Mouse (Mus musculus) liver, adult 2 months (tissue): ENCODE data around the gene Olfr547. TPM values are rescaled to one million over a fixed set of nuclear protein-coding genes. Genes with fewer than 3 reads are reported as not detected.

Experiments
- DNase-seq: peaks from one replicate; pipeline ENCODE4 v3.0.0-alpha.2; 2011; ENCODE audit warnings: low read depth, low spot score; ENCODE audit errors: extremely low read depth
- H3K27ac ChIP-seq: fragments of 200-500 bp; replicated peaks from 2 replicates; pipeline ENCODE4 v1.5.1; 2012; ENCODE audit warnings: low read depth, mild to moderate bottlenecking, control low read depth, inconsistent platforms, low read length; ENCODE audit not compliant: insufficient read depth
- H3K27me3 ChIP-seq: fragments of 200-500 bp; 2 replicates; pipeline ENCODE4 v1.6.1; 2012; ENCODE audit warnings: mild to moderate bottlenecking, moderate library complexity, low read length, inconsistent platforms; ENCODE audit not compliant: control insufficient read depth, insufficient read depth
- H3K36me3 ChIP-seq: fragments of 200-500 bp; 2 replicates; pipeline ENCODE4 v1.6.1; 2012; ENCODE audit warnings: low read length, inconsistent platforms; ENCODE audit not compliant: control insufficient read depth, insufficient read depth
- H3K4me1 ChIP-seq: fragments of 200-500 bp; 2 replicates; pipeline ENCODE4 v1.6.1; 2011; ENCODE audit warnings: low read length; ENCODE audit not compliant: control insufficient read depth, insufficient read depth
- H3K4me3 ChIP-seq: fragments of 200-500 bp; 2 replicates; pipeline ENCODE4 v1.5.1; 2011; ENCODE audit warnings: low read depth, mild to moderate bottlenecking, control low read depth, low read length, moderate library complexity; ENCODE audit not compliant: insufficient read depth
- H3K79me2 ChIP-seq: fragments of 200-500 bp; 2 replicates; pipeline ENCODE4 v1.6.1; 2012; ENCODE audit warnings: inconsistent platforms, mild to moderate bottlenecking, low read length, moderate library complexity; ENCODE audit not compliant: control insufficient read depth, insufficient read depth
- H3K9ac ChIP-seq: fragments of 200-500 bp; 2 replicates; pipeline ENCODE4 v1.6.1; 2012; ENCODE audit warnings: low read depth, mild to moderate bottlenecking, control low read depth, inconsistent platforms, low read length
- CTCF ChIP-seq: fragments of 200-500 bp; IDR thresholded peaks from 2 replicates; pipeline ENCODE4 v1.5.1; 2011; ENCODE audit warnings: low read depth, low read length, control low read depth
- POLR2A ChIP-seq: fragments of 200-500 bp; IDR thresholded peaks from 2 replicates; pipeline ENCODE4 v1.6.1; 2011; ENCODE audit warnings: low read length, control low read depth; ENCODE audit not compliant: insufficient read depth; ENCODE audit errors: extremely low read depth
- WGBS: fragments of 180-500 bp; shearing (Covaris S2); methylation state at CpG from one replicate; pipeline ENCODE4 v1.1.7; 2018; 5-methylcytosine and 5-hydroxymethylcytosine counted together
- polyA plus RNA-seq: library from polyadenylated mRNA; depleted of rRNA; stranded (reverse); fragments of >200 nt; gene quantifications from 2 replicates; pipeline ENCODE4 v1.2.3, GENCODE M21; 2012
- total RNA-seq: library from RNA; depleted of rRNA; stranded (reverse); fragments of >200 nt; gene quantifications from 2 replicates; pipeline ENCODE4 v1.2.3, GENCODE M21; 2014

Olfr547 gene
- total and polyA plus RNA-seq, 2 experiments, result not detected

DNA sequence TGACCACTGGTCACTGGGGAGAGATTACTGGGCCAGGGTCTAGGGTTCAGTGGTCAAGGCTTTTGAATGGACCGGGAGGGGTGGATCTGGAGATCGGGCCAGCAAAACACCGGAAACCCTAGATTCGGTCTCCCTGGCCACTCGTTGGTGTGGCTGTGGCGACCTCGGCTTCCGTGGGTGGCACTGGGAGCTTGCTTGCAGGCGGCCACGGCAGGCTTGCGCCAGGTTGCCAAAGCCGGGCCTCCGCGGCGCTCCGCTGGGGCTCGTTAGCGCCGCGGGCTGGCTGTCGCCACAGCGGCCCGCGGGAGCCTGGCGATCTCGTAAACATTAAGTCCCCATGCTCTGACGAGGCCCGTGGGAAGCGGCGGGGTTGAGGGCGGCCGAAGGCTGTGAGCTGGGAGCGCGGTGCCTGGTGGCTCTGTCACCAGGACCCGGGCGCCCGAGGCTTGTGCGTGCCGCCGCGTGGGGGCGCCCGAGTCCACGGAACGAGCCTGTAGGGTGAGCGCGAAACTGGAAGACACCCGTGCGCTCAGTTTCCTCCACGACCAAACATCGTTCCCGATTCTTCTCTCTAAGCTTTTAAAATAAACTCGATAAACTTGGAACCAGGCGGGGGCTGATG, 21.6 kb upstream of the Olfr547 start:
- H3K79me2 ChIP-seq, result no peaks in the 10 kb centered on the region
- TF ChIP-seq CTCF (peak; percentile 86), POLR2A (no peak)
- peak overlapping the region; percentile 66 for H3K9ac ChIP-seq
- H3K4me3 ChIP-seq, result peak overlapping the region; percentile 51; the same call in 1 of the 2 replicates
- H3K4me1 ChIP-seq, result 0 out of 2 replicates have a peak, but pooled peaks cover 1% of the 10 kb centered on the region
- peak; percentile 29 for DNase-seq
- no peak overlapping the region for H3K27ac ChIP-seq
- WGBS, result 2% methylated on average over 54 of the region's 54 CpGs
- H3K27me3 ChIP-seq, result no peaks in the 10 kb centered on the region
- H3K36me3 ChIP-seq, result no peaks in the 10 kb centered on the region

DNA sequence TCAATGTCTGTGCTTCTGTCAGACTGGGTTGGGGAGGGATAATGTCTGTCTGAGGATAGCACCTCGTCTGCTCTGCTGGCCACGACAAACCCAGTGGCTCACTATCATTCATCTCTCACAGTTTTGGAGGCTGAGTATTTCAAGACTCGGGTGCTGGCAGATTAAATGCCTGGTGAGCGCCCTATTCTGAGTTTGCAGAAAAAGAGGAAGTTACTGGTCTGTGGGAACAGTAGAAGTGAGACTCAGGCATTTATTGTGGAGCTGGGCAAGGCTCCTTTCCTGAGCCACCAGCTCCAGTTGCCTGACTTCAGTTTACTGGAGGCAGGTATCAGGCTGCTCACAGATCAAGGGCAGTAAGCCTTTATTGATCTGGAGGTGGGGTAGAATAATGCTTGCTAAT, 20.4 kb upstream of the Olfr547 start:
- H3K79me2 ChIP-seq, result no peaks in the 10 kb centered on the region
- DNase-seq, result no peak
- TF ChIP-seq CTCF (no peak), POLR2A (no peak)
- H3K4me1 ChIP-seq, result 0 out of 2 replicates have a peak, but pooled peaks cover 1% of the 10 kb centered on the region
- WGBS, result 72% methylated on average over 4 of the region's 4 CpGs
- H3K4me3 ChIP-seq, result no peak overlapping the region
- no peak overlapping the region for H3K27ac ChIP-seq
- H3K9ac ChIP-seq, result no peak overlapping the region
- no peaks in the 10 kb centered on the region for H3K36me3 ChIP-seq
- H3K27me3 ChIP-seq, result no peaks in the 10 kb centered on the region

DNA sequence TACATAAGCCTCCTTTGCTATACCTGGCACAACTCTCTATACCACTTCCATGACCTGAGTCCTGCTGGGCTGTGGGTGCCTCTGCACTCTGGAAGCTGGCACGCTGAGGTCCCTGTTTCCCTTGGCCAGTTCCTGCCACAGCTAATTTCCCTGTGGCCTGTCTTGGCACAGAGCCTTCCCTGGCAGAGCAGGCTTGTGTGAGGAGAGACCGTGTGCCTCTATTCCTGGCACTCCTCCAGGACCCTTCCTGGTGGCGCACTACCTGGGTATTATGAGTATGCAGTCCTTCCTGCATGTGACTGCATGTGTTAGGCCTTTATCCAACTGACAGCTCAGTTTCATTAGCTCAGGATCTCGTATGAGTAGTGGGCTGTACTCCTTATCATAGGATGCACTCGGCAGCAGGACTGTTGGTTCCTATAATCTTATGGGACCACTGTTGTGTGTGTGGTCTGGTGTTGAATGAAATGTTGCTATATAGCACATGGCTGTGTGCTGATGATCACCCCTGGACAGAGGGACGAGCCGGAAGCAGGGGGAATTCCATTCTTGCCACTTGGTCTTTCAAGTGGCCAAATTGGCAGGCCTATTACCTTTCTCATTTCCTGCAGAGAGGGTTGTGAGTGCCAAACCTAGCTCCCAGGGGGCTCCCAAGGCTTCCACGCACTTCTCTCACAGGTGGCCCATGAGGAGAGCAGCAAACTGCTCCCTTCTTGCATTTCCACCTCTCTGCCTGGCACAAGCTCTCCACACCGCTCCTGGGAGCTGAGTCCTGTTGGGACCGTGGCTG, 18.1 kb upstream of the Olfr547 start:
- Histone ChIP-seq H3K36me3 (no peaks in the 10 kb centered on the region), H3K9ac (no peak overlapping the region), H3K27ac (no peak overlapping the region), H3K27me3 (no peaks in the 10 kb centered on the region), H3K4me3 (no peak overlapping the region), H3K4me1 (0 out of 2 replicates have a peak, but pooled peaks cover 1% of the 10 kb centered on the region), H3K79me2 (no peaks in the 10 kb centered on the region)
- DNase-seq, result peak; percentile 16
- WGBS, result 46% methylated on average over 10 of the region's 10 CpGs
- TF ChIP-seq CTCF (no peak), POLR2A (no peak)

DNA sequence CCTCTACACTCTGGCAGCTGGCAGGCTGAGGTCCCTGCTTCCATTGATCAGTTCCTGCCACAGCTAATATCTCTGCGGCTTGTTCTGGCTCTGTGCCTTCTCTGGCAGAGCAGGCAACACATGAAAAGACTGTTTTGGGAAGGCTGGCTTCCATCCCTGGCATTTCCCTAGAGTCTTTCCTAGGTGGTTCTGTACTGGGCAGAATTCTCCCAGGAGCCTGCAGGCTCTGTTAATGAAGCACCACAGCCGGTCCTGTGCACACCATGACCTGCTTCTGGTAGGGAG, 17.6 kb upstream of the Olfr547 start:
- DNase-seq, result peak; percentile 48
- Histone ChIP-seq H3K9ac (no peak overlapping the region), H3K27me3 (no peaks in the 10 kb centered on the region), H3K4me1 (0 out of 2 replicates have a peak, but pooled peaks cover 1% of the 10 kb centered on the region), H3K36me3 (no peaks in the 10 kb centered on the region), H3K27ac (no peak overlapping the region), H3K4me3 (no peak overlapping the region), H3K79me2 (no peaks in the 10 kb centered on the region)
- whole genome bisulfite sequencing, result 42% methylated on average over 2 of the region's 2 CpGs
- TF ChIP-seq CTCF, result no peak
- no peak for TF ChIP-seq POLR2A

DNA sequence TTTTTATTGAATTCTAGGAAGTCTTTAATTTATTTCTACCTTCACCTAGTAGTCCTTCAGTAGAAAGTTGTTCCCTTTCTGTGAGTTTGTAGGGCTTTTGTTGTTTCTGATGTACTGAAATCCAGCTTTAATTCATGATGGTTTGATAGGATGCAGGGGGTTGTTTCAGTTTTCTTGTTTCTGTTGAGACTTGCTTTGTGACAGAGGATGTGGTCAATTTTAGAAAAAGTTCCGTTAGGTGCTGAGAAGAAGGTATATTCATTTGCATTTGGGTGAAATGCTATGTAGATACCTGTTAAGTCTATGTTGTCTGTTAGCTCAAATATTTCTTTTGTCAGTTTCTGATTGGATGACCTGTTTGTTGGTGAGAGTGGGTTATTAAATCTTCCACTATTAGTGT, 5.5 kb upstream of the Olfr547 start:
- TF ChIP-seq POLR2A, result no peak
- no peak for TF ChIP-seq CTCF
- H3K4me3 ChIP-seq, result no peak overlapping the region
- WGBS, result 81% methylated on average over 1 of the region's 1 CpGs
- H3K27me3 ChIP-seq, result no peaks in the 10 kb centered on the region
- H3K27ac ChIP-seq, result no peak overlapping the region
- DNase-seq, result no peak
- no peaks in the 10 kb centered on the region for H3K36me3 ChIP-seq
- H3K79me2 ChIP-seq, result no peaks in the 10 kb centered on the region
- no peaks in the 10 kb centered on the region for H3K4me1 ChIP-seq
- H3K9ac ChIP-seq, result no peak overlapping the region

DNA sequence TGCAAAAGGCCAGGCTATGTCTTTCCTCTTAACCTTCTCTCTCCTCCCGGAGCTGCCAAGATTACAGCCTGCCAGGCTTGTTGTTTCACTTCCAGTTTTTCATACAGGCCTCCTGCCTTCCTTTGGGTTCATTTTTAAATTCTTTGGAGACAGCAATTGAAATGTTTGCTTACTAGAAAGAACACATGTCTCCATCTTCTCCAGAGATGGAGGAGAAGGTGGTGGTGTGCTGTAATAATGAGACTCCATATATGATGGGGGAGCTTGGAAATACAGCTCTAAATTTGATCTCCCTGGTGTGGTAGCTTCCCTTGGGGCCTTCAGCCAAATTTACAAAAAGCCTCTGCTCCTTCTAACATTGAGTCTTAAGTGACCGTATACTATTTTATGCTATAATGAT, 6.0 kb downstream of the Olfr547 start, which contains the start of gene Olfr548-ps1:
Olfr548-ps1 (plus strand) TSS at position 301 of the 400 bp plus-strand sequence.
- DNase-seq, result no peak

More for the DNA sequence above, 6.0 kb downstream of the Olfr547 start, which contains the start of gene Olfr548-ps1:
- TF ChIP-seq CTCF (no peak), POLR2A (no peak)
- H3K79me2 ChIP-seq, result no peaks in the 10 kb centered on the region
- 79% methylated on average over 2 of the region's 2 CpGs for WGBS
- no peak within 1 kb of the TSS for H3K4me3 ChIP-seq
- H3K27ac ChIP-seq, result no peak within 1 kb of the TSS
- H3K9ac ChIP-seq, result no peak within 1 kb of the TSS
- H3K4me1 ChIP-seq, result no peaks in the 10 kb centered on the region
- H3K36me3 ChIP-seq, result no peaks in the 10 kb centered on the region
- H3K27me3 ChIP-seq, result no peaks in the 10 kb centered on the region
